Mouse (Mus musculus) bone marrow macrophage, adult 2 months (primary cell): ENCODE measurements around the gene Lima1.

Source experiments
- CTCF ChIP-seq: IDR thresholded peaks from 2 replicates; pipeline ENCODE4 v1.5.1; 2012; ENCODE audit warnings: low read depth, mild to moderate bottlenecking, low read length, moderate library complexity
- POLR2A ChIP-seq: IDR thresholded peaks from 2 replicates; pipeline ENCODE4 v1.6.1; 2012; ENCODE audit warnings: mild to moderate bottlenecking, low read depth, low read length, borderline replicate concordance

DNA sequence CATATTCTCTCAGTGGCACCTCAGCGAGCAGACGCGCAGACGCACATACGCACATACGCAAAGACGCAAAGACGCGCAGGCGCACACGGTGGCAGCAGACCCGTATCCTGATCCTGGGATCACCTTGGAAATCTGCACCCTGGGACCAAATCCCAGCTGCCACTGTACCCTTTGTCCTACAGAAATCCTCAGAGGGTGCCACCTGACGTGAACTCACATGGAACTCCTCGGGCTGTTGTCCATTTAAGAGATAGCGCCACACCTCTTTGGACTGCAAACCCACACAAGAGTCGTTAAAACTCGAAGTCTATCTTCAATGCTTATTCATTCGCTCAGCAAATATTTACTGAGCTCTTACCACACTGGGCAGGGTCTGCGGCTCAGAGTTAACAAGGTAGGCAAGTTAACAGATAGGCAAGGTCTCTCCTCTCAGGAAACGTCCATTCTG is 9.7 kb downstream of the Lima1 start:
- TF ChIP-seq CTCF (no peak), POLR2A (no peak)
